Mouse (Mus musculus) hindbrain, embryonic 12.5 days (tissue): Measurements from ENCODE around the gene Ces3b. TPM values are rescaled to one million over a fixed set of nuclear protein-coding genes. Genes with fewer than 3 reads are reported as not detected.
A peak's percentile ranks its signal among the peaks of the same experiment; 100 is the strongest.
"Not testable (repeated sequence)": the region's sequence is repeated elsewhere in the genome, so short reads cannot be mapped to it uniquely, and the experiment has no call there.

Source experiments
- ATAC-seq: fragments of 200-750 bp; cut with Nextera tagmentation; 2 replicates; pipeline ENCODE4 v1.8.0; 2017; ENCODE audit warnings: moderate TSS enrichment; ENCODE audit not compliant: low FRiP score
- H3K27ac ChIP-seq: fragments of 300-500 bp; sonication (generic); 2 replicates; pipeline ENCODE4 v1.5.1; 2016; ENCODE audit warnings: mild to moderate bottlenecking
- H3K27me3 ChIP-seq: fragments of 300-500 bp; sonication (generic); 2 replicates; pipeline ENCODE4 v1.6.1; 2016; ENCODE audit warnings: mild to moderate bottlenecking
- H3K36me3 ChIP-seq: fragments of 300-500 bp; sonication (generic); 2 replicates; pipeline ENCODE4 v1.6.1; 2016; ENCODE audit warnings: mild to moderate bottlenecking
- H3K4me1 ChIP-seq: fragments of 300-500 bp; sonication (generic); 2 replicates; pipeline ENCODE4 v1.6.1; 2016
- H3K4me2 ChIP-seq: fragments of 300-500 bp; sonication (generic); replicated peaks from 2 replicates; pipeline ENCODE4 v1.6.1; 2016; ENCODE audit warnings: mild to moderate bottlenecking
- H3K4me3 ChIP-seq: fragments of 300-500 bp; sonication (generic); 2 replicates; pipeline ENCODE4 v1.5.1; 2016; ENCODE audit warnings: mild to moderate bottlenecking
- H3K9ac ChIP-seq: fragments of 300-500 bp; sonication (generic); 2 replicates; pipeline ENCODE4 v1.6.1; 2016; ENCODE audit warnings: mild to moderate bottlenecking, moderate library complexity
- H3K9me3 ChIP-seq: fragments of 300-500 bp; sonication (generic); replicated peaks from 2 replicates; pipeline ENCODE4 v1.6.1; 2016; ENCODE audit warnings: mild to moderate bottlenecking
- WGBS: fragments of 180-500 bp; shearing (Covaris S2); methylation state at CpG from one replicate; pipeline ENCODE4 v1.1.7; 2016; 5-methylcytosine and 5-hydroxymethylcytosine counted together
- polyA plus RNA-seq: library from polyadenylated mRNA; unstranded; fragments of >200 nt; fragmentation: Nextera tagmentation; extraction: Ambion mirVana; gene quantifications from 2 replicates; pipeline ENCODE4 v1.2.1, GENCODE M21; 2016

Gene Ces3b
- polyA plus RNA-seq, 1 experiment from 2014 or later, result not detected

- H3K4me1 ChIP-seq, H3K4me3 ChIP-seq, H3K9me3 ChIP-seq, H3K27me3 ChIP-seq, H3K36me3 ChIP-seq, H3K27ac ChIP-seq, H3K4me2 ChIP-seq, ATAC-seq, H3K9ac ChIP-seq: not testable (repeated sequence)
- 87% methylated on average over 5 of the region's 5 CpGs for WGBS
These were observed 4.6 kb downstream of the Ces3b start for GRCm38 (mm10) chr8:105088166-105088565.

GRCm38 (mm10) chr8:105088581-105088980 lies 5.0 kb downstream of the Ces3b start:
- no peaks in the 10 kb centered on the region for H3K4me1 ChIP-seq
- H3K9me3 ChIP-seq, result no peaks in the 10 kb centered on the region
- no peak overlapping the region for H3K27ac ChIP-seq
- H3K36me3 ChIP-seq, result no peaks in the 10 kb centered on the region
- H3K9ac ChIP-seq, result no peak overlapping the region
- 74% methylated on average over 4 of the region's 4 CpGs for WGBS
- no peak for ATAC-seq
- no peak overlapping the region for H3K4me3 ChIP-seq
- H3K4me2 ChIP-seq, result no peak overlapping the region
- H3K27me3 ChIP-seq, result no peaks in the 10 kb centered on the region

- whole genome bisulfite sequencing, result 80% methylated on average over 3 of the region's 3 CpGs
- Histone ChIP-seq H3K36me3 (no peaks in the 10 kb centered on the region), H3K27me3 (no peaks in the 10 kb centered on the region), H3K27ac (no peak overlapping the region), H3K4me2 (no peak overlapping the region), H3K4me3 (no peak overlapping the region), H3K9me3 (no peaks in the 10 kb centered on the region), H3K4me1 (no peaks in the 10 kb centered on the region), H3K9ac (no peak overlapping the region)
- no peak for ATAC-seq
These were observed 10.4 kb downstream of the Ces3b start for GRCm38 (mm10) chr8:105093992-105094391.

- H3K9ac ChIP-seq, H3K27ac ChIP-seq, H3K36me3 ChIP-seq, H3K4me1 ChIP-seq, H3K27me3 ChIP-seq, ATAC-seq, H3K4me3 ChIP-seq, H3K9me3 ChIP-seq, H3K4me2 ChIP-seq: not testable (repeated sequence)
- whole genome bisulfite sequencing, result 70% methylated on average over 4 of the region's 4 CpGs
These were observed 18.7 kb downstream of the Ces3b start for GRCm38 (mm10) chr8:105102101-105102785.

GRCm38 (mm10) chr8:105103701-105104100 lies 20.1 kb downstream of the Ces3b start:
- not testable (repeated sequence) for H3K4me1 ChIP-seq, H3K27me3 ChIP-seq
- 85% methylated on average over 5 of the region's 5 CpGs for WGBS

GRCm38 (mm10) chr8:105104220-105104619 lies 20.7 kb downstream of the Ces3b start:
- ATAC-seq, result no peak
- Histone ChIP-seq H3K4me2 (no peak overlapping the region), H3K27ac (no peak overlapping the region), H3K9ac (no peak overlapping the region), H3K4me3 (no peak overlapping the region), H3K27me3 (no peaks in the 10 kb centered on the region), H3K36me3 (no peaks in the 10 kb centered on the region), H3K9me3 (0 out of 2 replicates have a peak, but pooled peaks cover 6% of the 10 kb centered on the region), H3K4me1 (no peaks in the 10 kb centered on the region)
- 91% methylated on average over 3 of the region's 3 CpGs for WGBS

More at GRCm38 (mm10) chr8:105103701-105104100, 20.1 kb downstream of the Ces3b start:
- H3K4me2 ChIP-seq, H3K27ac ChIP-seq, H3K9me3 ChIP-seq, H3K36me3 ChIP-seq, H3K4me3 ChIP-seq, ATAC-seq, H3K9ac ChIP-seq: not testable (repeated sequence)

GRCm38 (mm10) chr8:105129864-105130263 lies 46.3 kb downstream of the Ces3b start:
- Histone ChIP-seq H3K4me1 (no peaks in the 10 kb centered on the region), H3K36me3 (no peaks in the 10 kb centered on the region), H3K4me2 (no peak overlapping the region), H3K27ac (no peak overlapping the region), H3K4me3 (no peak overlapping the region), H3K27me3 (no peaks in the 10 kb centered on the region), H3K9me3 (no peaks in the 10 kb centered on the region), H3K9ac (no peak overlapping the region)
- WGBS, result 85% methylated on average over 9 of the region's 9 CpGs
- ATAC-seq, result no peak

GRCm38 (mm10) chr8:105131509-105131908 lies 48.0 kb downstream of the Ces3b start, which contains the start of gene Ces4a:
Gene Ces4a (plus strand): TSS chr8:105131800.
- no peaks in the 10 kb centered on the region for H3K4me1 ChIP-seq
- H3K27ac ChIP-seq, result no peak within 1 kb of the TSS
- no peaks in the 10 kb centered on the region for H3K9me3 ChIP-seq
- no peaks in the 10 kb centered on the region for H3K27me3 ChIP-seq
- 87% methylated on average over 5 of the region's 5 CpGs for WGBS
- no peak within 1 kb of the TSS for H3K4me3 ChIP-seq
- ATAC-seq, result no peak
- H3K9ac ChIP-seq, result no peak within 1 kb of the TSS
- no peaks in the 10 kb centered on the region for H3K36me3 ChIP-seq
- no peak within 1 kb of the TSS for H3K4me2 ChIP-seq

- Histone ChIP-seq H3K4me3 (no peak overlapping the region), H3K9me3 (no peaks in the 10 kb centered on the region), H3K4me2 (no peak overlapping the region), H3K9ac (no peak overlapping the region), H3K36me3 (no peaks in the 10 kb centered on the region), H3K27me3 (peaks cover 4% of the 10 kb centered on the region; the same call in 1 of the 2 replicates), H3K4me1 (no peaks in the 10 kb centered on the region), H3K27ac (no peak overlapping the region)
- no peak for ATAC-seq
- 29% methylated on average over 4 of the region's 4 CpGs for WGBS
These were observed 54.9 kb downstream of the Ces3b start for GRCm38 (mm10) chr8:105138423-105138822.

- Histone ChIP-seq H3K27me3 (peaks cover 4% of the 10 kb centered on the region; the same call in 1 of the 2 replicates), H3K4me3 (no peak overlapping the region), H3K4me1 (no peaks in the 10 kb centered on the region), H3K9ac (no peak overlapping the region), H3K9me3 (no peaks in the 10 kb centered on the region), H3K4me2 (peak overlapping the region; percentile 21; the same call in 1 of the 2 replicates), H3K36me3 (no peaks in the 10 kb centered on the region), H3K27ac (no peak overlapping the region)
- ATAC-seq, result no peak
- WGBS, result 32% methylated on average over 19 of the region's 19 CpGs
These were observed 58.8 kb downstream of the Ces3b start for GRCm38 (mm10) chr8:105142395-105142794.

Other genes with a start within 250 kb of the Ces3b start
- not detected in 2 replicates for gene Ces2c, start 236.7 kb upstream of the Ces3b start, polyA plus RNA-seq
- not detected in 2 replicates for gene Ces2e, start 157.5 kb upstream of the Ces3b start, polyA plus RNA-seq
- gene Ces2f, start 136.4 kb upstream of the Ces3b start, polyA plus RNA-seq, result not detected in 2 replicates
- gene Ces2g, start 122.0 kb upstream of the Ces3b start, polyA plus RNA-seq, result not detected in 2 replicates
- not detected in 2 replicates for gene Ces2h, start 82.9 kb upstream of the Ces3b start, polyA plus RNA-seq
- gene Ces3a, start 35.2 kb upstream of the Ces3b start, polyA plus RNA-seq, result not detected in 2 replicates
- not detected in 2 replicates for gene Ces4a, start 48.0 kb downstream of the Ces3b start, polyA plus RNA-seq
- gene Cbfb, start 86.9 kb downstream of the Ces3b start, polyA plus RNA-seq, result 66.2 and 72.5 TPM in 2 replicates
- 28.5 and 28.9 TPM in 2 replicates for gene D230025D16Rik, start 141.4 kb downstream of the Ces3b start, polyA plus RNA-seq
- 7.5 and 9.5 TPM in 2 replicates for gene B3gnt9, start 171.4 kb downstream of the Ces3b start, polyA plus RNA-seq
- gene Tradd, start 180.9 kb downstream of the Ces3b start, polyA plus RNA-seq, result 17.2 and 17.5 TPM in 2 replicates
- gene Fbxl8, start 180.9 kb downstream of the Ces3b start, polyA plus RNA-seq, result 0.97 and 1.4 TPM in 2 replicates
- 0.23 TPM in 1 of 2 replicates, not detected in the other for gene Hsf4, start 186.0 kb downstream of the Ces3b start, polyA plus RNA-seq
- gene Nol3, start 192.4 kb downstream of the Ces3b start, polyA plus RNA-seq, result 2.7 and 4.0 TPM in 2 replicates
- gene 4931428F04Rik, start 206.1 kb downstream of the Ces3b start, polyA plus RNA-seq, result 63.2 and 74.0 TPM in 2 replicates
- 12.7 and 15.7 TPM in 2 replicates for gene Exoc3l, start 212.3 kb downstream of the Ces3b start, polyA plus RNA-seq
- gene E2f4, start 213.9 kb downstream of the Ces3b start, polyA plus RNA-seq, result 68.8 and 69.9 TPM in 2 replicates
- 2.7 and 3.2 TPM in 2 replicates for gene Elmo3, start 221.8 kb downstream of the Ces3b start, polyA plus RNA-seq
- 1.3 TPM in 2 replicates for gene Lrrc29, start 242.5 kb downstream of the Ces3b start, polyA plus RNA-seq
- 97.6 and 100 TPM in 2 replicates for gene Tmem208, start 242.6 kb downstream of the Ces3b start, polyA plus RNA-seq